Mouse (Mus musculus) forebrain, embryonic 13.5 days (tissue): ENCODE measurements around the gene Dusp19. TPM values are rescaled to one million over a fixed set of nuclear protein-coding genes. Genes with fewer than 3 reads are reported as not detected.
A peak's percentile ranks its signal among the peaks of the same experiment; 100 is the strongest.

ENCODE experiments used
- ATAC-seq: fragments of 200-750 bp; cut with Nextera tagmentation; 2 replicates; pipeline ENCODE4 v1.8.0; 2017
- H3K27ac ChIP-seq: fragments of 300-500 bp; sonication (generic); 2 replicates; pipeline ENCODE4 v1.5.1; 2015; ENCODE audit warnings: inconsistent platforms, mild to moderate bottlenecking, moderate library complexity
- H3K27me3 ChIP-seq: fragments of 300-500 bp; sonication (generic); 2 replicates; pipeline ENCODE4 v1.6.1; 2015; ENCODE audit warnings: mild to moderate bottlenecking, inconsistent platforms
- H3K36me3 ChIP-seq: fragments of 300-500 bp; sonication (generic); 2 replicates; pipeline ENCODE4 v1.6.1; 2015; ENCODE audit warnings: mild to moderate bottlenecking, inconsistent platforms; ENCODE audit not compliant: poor library complexity, severe bottlenecking
- H3K4me1 ChIP-seq: fragments of 300-500 bp; sonication (generic); 2 replicates; pipeline ENCODE4 v1.6.1; 2015; ENCODE audit warnings: inconsistent platforms
- H3K4me2 ChIP-seq: fragments of 300-500 bp; sonication (generic); 2 replicates; pipeline ENCODE4 v1.6.1; 2015; ENCODE audit warnings: inconsistent platforms, mild to moderate bottlenecking, moderate library complexity
- H3K4me3 ChIP-seq: fragments of 300-500 bp; sonication (generic); 2 replicates; pipeline ENCODE4 v1.5.1; 2015; ENCODE audit warnings: mild to moderate bottlenecking, inconsistent platforms
- H3K9ac ChIP-seq: fragments of 300-500 bp; sonication (generic); 2 replicates; pipeline ENCODE4 v1.6.1; 2015; ENCODE audit warnings: mild to moderate bottlenecking, inconsistent platforms
- H3K9me3 ChIP-seq: fragments of 300-500 bp; sonication (generic); replicated peaks from 2 replicates; pipeline ENCODE4 v1.6.1; 2016; ENCODE audit warnings: inconsistent platforms
- WGBS: fragments of 180-500 bp; shearing (Covaris S2); methylation state at CpG from one replicate; pipeline ENCODE4 v1.1.7; 2015; 5-methylcytosine and 5-hydroxymethylcytosine counted together
- polyA plus RNA-seq: library from polyadenylated mRNA; unstranded; fragments of >200 nt; fragmentation: Nextera tagmentation; extraction: Ambion mirVana; gene quantifications from 2 replicates; pipeline ENCODE4 v1.2.1, GENCODE M21; 2015

The Dusp19 gene
- polyA plus RNA-seq, result 16.5 TPM in 2 replicates

DNA sequence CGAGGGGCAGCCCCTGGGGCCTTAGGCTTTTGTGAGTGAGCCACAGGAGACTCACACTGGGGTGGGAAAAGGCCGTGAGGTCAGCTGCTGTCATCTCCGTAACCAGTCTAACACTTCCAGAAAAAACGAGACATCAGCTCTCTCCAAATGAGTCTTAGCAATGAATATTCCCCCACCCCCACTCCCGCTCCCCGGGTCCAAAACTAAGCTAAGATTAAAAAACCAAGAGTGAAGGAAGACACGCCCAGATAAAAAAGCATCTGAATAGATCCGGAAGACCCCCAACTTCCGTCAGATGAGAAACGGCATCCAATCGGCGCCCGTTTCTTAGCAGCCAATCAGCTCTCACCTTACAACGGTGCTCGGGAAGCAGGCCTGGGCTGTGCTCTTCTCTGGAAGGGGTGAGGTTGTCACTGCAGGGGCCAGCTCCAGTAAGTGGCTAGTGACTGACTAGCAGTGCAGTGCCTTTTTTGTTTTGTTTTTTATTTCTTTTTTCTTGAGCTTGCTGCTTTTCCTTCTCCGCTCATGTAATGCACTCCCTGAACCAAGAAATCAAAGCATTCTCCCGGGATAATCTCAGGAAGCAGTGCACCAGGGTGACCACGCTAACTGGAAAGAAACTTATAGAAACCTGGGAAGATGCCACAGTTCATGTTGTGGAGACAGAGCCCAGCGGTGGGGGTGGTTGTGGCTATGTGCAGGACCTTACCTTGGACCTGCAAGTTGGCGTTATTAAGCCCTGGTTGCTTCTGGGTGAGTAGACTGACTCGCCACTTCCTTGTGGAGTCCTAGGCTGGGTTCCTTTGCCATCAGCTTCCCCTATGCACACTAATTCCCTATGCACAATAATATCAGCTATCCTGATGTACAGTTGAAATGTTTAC lies at the start of gene Dusp19, which contains the start of gene Nup35:
Dusp19 (plus strand) TSS at position 192 of the 884 bp plus-strand sequence.
Nup35 (plus strand) TSS at position 383 of the 884 bp plus-strand sequence.
- Histone ChIP-seq H3K4me1 (peaks cover 19% of the 10 kb centered on the region), H3K27me3 (no peaks in the 10 kb centered on the region), H3K9me3 (no peaks in the 10 kb centered on the region), H3K9ac (peak within 1 kb of the TSS; percentile 71), H3K36me3 (no peaks in the 10 kb centered on the region), H3K4me2 (peak within 1 kb of the TSS; percentile 82), H3K4me3 (peak within 1 kb of the TSS; percentile 56), H3K27ac (peak within 1 kb of the TSS; percentile 59)
- 2% methylated on average over 21 of the region's 21 CpGs for WGBS
- peak; percentile 100 for ATAC-seq

DNA sequence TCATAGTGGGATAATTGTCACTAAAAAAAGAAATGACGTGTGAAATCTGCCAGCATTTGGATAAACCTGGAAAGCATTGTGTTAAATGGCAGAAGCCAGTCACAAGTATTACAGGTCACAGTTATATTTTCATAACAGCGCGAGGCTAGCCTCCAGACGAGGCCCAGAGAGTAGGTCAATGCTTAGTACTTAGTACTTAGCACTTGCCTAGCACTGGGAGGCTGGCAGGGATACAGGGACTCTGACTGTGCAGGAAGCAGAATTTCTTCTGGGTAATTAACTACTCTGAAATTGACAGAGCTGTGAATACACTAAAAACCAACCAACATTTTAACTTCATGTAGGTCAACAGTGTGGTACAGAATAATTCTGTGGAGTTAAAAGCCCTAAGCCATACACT lies 49.4 kb upstream of the Dusp19 start:
- H3K9me3 ChIP-seq, result no peaks in the 10 kb centered on the region
- H3K27me3 ChIP-seq, result no peaks in the 10 kb centered on the region
- no peak for ATAC-seq
- no peaks in the 10 kb centered on the region for H3K36me3 ChIP-seq
- no peak overlapping the region for H3K4me3 ChIP-seq
- WGBS, result 88% methylated on average over 4 of the region's 4 CpGs
- no peak overlapping the region for H3K4me2 ChIP-seq
- no peak overlapping the region for H3K9ac ChIP-seq
- no peak overlapping the region for H3K27ac ChIP-seq
- H3K4me1 ChIP-seq, result peaks cover 2% of the 10 kb centered on the region; the same call in 1 of the 2 replicates

DNA sequence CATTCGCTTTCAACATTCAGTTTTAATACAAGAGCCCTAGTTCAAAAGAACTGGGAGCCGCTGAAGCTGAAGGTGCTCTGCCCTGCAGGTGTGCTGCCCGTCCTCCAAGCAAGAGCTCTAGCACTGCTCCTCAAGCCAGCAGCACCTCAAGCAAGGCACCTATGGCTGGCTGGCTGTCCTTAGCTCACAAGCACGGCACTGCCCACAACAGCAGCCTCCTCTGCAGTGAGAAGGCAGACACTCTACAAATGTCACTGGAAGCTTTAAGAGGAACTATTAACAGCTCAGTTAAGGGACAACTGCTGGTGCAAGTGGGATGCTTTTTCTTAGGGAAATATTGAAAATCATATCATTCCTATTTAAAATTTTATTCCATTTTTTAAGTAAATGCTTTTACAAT lies 46.2 kb upstream of the Dusp19 start:
- Histone ChIP-seq H3K4me3 (no peak overlapping the region), H3K27me3 (no peaks in the 10 kb centered on the region), H3K4me2 (no peak overlapping the region), H3K9me3 (no peaks in the 10 kb centered on the region), H3K4me1 (no peaks in the 10 kb centered on the region), H3K27ac (no peak overlapping the region), H3K9ac (no peak overlapping the region), H3K36me3 (no peaks in the 10 kb centered on the region)
- WGBS, result 70% methylated on average over 4 of the region's 4 CpGs
- no peak for ATAC-seq

DNA sequence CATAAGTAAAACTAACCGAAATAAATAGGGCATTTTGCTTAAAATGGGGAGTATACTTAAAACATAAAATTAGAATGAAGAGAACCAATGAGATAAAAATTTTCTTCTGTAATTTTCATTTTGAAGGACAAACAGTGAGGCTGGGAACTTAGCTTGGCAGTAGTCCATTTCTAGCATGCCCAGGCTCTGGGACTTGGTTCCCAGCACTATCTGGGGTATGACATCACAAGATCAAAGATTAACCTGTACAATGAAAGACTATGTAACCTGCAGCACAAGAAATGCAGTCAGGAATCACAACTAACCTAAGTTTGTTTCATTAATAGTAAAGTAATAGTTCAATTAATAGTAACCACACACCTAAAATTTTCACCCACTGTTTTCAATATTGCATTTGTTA lies 39.6 kb upstream of the Dusp19 start:
- Histone ChIP-seq H3K4me2 (no peak overlapping the region), H3K36me3 (no peaks in the 10 kb centered on the region), H3K4me3 (no peak overlapping the region), H3K4me1 (peaks cover 19% of the 10 kb centered on the region), H3K27me3 (no peaks in the 10 kb centered on the region), H3K9ac (no peak overlapping the region), H3K27ac (no peak overlapping the region), H3K9me3 (no peaks in the 10 kb centered on the region)
- no peak for ATAC-seq
- 98% methylated on average over 1 of the region's 1 CpGs for WGBS

DNA sequence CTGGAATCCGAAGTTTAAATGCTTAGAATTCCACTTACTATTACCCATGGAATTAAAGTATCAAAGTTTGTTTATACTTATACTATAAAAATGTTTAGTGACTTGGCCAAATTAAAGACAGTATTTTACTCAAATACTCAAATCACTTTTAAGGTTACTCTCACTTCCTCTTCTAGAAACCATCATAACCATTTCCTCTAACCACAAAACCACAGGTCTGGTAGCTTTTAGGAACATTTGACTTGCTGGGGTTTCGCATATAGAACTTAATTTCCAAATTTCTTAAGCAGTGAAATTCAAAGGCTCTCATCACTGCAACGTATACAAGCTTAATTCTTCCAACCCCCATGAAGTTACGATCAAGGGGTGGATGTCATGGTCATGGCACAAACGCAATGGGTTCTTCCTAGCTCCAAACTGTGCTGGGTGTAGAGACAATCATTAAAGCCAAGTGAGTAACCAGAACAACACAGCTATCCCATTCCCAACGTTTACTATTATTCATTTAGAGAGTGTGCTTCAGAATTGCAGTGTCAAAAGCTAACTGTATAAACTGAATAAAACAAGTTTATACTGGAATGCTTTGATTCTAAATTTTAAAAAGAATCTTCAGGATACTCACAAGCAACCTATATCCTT lies 37.5 kb upstream of the Dusp19 start:
- Histone ChIP-seq H3K36me3 (no peaks in the 10 kb centered on the region), H3K4me1 (peaks cover 19% of the 10 kb centered on the region), H3K4me2 (peak overlapping the region; percentile 76), H3K27me3 (no peaks in the 10 kb centered on the region), H3K9me3 (no peaks in the 10 kb centered on the region), H3K9ac (peak overlapping the region; percentile 55; the same call in 1 of the 2 replicates), H3K4me3 (peak overlapping the region; percentile 89), H3K27ac (no peak overlapping the region)
- 53% methylated on average over 6 of the region's 6 CpGs for WGBS
- no peak for ATAC-seq

DNA sequence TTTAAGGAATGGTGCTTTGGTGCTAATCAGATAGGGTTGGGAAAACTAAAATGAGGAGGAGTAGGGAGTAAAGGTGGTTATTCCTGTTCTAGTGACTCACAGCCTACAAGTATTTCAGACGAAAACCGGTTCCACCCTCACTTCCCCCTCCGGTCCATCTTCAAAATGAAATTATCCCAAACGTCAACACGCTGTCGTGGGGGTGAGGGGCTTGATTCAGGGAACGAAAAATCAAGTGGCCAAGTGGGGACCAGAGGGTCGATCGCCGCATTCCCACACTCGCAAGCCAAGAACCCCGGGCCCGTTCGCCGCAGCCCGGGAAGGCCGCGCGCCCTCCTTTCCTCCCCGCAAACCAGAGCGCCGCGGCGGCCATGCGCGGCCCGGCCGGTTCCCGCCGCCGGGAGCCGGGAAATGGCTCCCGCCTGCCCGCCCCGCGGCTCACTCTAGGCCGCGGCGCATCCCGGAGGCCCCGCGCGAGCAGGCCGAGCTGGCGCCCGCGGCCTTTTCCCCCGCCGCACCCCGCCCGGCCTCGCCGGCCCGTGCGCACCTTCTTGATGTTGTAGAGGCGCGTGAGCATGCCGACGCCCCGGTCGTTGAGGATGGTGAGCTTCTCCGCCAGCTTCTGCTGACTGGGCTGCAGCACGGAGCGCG lies 36.4 kb upstream of the Dusp19 start:
- H3K27ac ChIP-seq, result peak overlapping the region; percentile 97
- H3K9me3 ChIP-seq, result no peaks in the 10 kb centered on the region
- no peaks in the 10 kb centered on the region for H3K36me3 ChIP-seq
- H3K27me3 ChIP-seq, result no peaks in the 10 kb centered on the region
- H3K4me1 ChIP-seq, result peaks cover 19% of the 10 kb centered on the region
- peak; percentile 73 for ATAC-seq
- under 1% methylated on average over 53 of the region's 65 CpGs for WGBS
- peak overlapping the region; percentile 76 for H3K4me2 ChIP-seq
- peak overlapping the region; percentile 89 for H3K4me3 ChIP-seq
- peak overlapping the region; percentile 98 for H3K9ac ChIP-seq

DNA sequence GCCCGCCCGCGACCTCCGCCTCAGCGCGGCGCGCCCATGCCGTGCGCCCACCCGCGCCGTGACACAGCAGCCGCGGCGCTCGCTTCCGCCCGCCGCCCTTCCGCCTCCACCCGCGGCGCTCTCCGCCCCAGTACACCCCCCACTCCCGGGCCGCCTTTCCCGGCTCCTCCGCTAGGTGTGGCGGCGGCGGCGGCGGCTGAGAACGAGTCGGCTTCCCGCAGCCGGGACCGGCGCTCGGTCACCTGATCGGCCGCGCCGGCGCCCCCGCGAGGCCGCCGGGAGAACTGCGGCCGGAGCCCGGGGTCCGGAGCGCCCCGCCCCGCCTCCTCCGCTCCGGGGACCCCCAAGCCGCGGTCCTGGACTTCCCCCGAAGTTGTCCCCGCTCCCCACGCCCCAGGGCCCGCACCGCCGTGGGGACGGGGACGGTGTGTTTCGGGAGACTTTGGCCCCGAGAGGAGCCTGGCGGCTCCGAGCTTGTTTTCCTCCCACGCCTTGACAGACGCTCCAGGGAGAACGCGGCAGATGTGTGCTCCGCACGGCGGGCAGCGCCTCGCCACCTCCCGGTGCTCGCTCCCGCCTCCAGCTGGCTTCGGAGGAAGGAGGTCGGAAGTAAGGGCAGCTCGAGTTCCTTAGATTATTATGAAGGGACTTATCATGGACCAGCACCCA lies 35.7 kb upstream of the Dusp19 start, which contains the start of gene Nckap1:
Nckap1 (minus strand) TSS at position 338 of the 669 bp plus-strand sequence.
- under 1% methylated on average over 78 of the region's 88 CpGs for WGBS
- peak; percentile 96 for ATAC-seq
- H3K27me3 ChIP-seq, result no peaks in the 10 kb centered on the region

DNA sequence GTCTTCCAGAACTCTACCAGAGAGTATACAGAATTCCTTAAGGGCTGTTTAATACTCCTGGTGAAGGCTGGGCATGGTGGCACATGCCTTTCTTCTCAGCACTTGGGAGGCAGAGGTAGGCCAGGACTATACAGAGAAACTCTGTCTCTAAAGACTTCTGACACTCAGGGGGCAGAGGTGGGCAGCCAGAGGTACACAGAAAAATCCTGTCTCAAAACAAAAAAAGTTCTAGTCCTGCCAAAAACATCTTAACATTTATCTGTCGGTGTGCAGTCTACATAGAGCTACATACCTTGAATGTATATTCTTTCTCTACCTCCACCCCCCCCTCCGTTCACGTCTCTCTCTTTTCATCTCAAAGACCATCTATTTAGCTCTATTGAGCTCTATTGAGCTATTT lies 34.5 kb upstream of the Dusp19 start:
- 45% methylated on average over 3 of the region's 3 CpGs for WGBS
- no peak for ATAC-seq
- H3K9me3 ChIP-seq, result no peaks in the 10 kb centered on the region

More for the DNA sequence above, 35.7 kb upstream of the Dusp19 start, which contains the start of gene Nckap1:
- Histone ChIP-seq H3K4me3 (peak within 1 kb of the TSS; percentile 89), H3K9me3 (no peaks in the 10 kb centered on the region), H3K27ac (peak within 1 kb of the TSS; percentile 97), H3K36me3 (no peaks in the 10 kb centered on the region), H3K4me1 (peaks cover 19% of the 10 kb centered on the region), H3K9ac (peak within 1 kb of the TSS; percentile 98), H3K4me2 (peak within 1 kb of the TSS; percentile 76)

DNA sequence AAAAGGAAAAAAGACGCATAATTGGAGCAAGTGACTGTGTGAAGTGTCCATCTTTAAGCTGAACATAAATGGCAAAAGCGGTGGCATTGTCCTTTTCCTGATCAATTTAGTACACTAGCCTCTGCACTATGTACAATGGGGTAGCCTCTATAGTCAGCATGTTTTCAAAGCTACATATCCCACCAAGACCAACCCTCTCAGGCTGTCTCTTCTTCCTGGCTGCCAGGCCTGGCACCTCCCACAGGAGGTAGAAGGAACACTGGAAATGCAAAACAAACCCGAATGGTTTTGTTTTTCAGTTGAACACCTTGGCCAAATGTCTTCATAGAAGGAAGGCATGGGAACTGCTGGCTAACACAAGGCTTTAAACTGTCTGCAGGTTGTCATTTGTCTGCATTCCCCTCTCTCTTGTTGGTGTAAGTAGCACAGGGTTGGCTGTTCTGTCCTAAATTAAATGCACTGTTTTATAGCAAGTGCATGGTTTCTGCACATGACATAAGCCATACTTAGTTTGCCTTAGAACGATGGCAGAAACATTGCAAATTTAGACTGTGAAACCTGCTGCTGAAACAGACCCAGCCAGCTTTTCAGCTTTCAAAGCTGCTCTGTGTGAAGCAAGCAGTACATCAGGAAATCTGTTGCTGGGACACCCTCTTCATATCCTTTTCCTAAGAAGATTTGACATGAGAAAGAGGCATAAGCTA lies 22.5 kb upstream of the Dusp19 start:
- H3K27ac ChIP-seq, result no peak overlapping the region
- no peak overlapping the region for H3K4me2 ChIP-seq
- no peak overlapping the region for H3K9ac ChIP-seq
- WGBS, result 81% methylated on average over 4 of the region's 4 CpGs
- no peaks in the 10 kb centered on the region for H3K9me3 ChIP-seq
- no peaks in the 10 kb centered on the region for H3K27me3 ChIP-seq
- H3K4me1 ChIP-seq, result no peaks in the 10 kb centered on the region
- H3K4me3 ChIP-seq, result no peak overlapping the region
- ATAC-seq, result peak; percentile 51; the same call in 1 of the 2 replicates
- H3K36me3 ChIP-seq, result no peaks in the 10 kb centered on the region

More for the DNA sequence above, 34.5 kb upstream of the Dusp19 start:
- no peak overlapping the region for H3K4me3 ChIP-seq
- no peaks in the 10 kb centered on the region for H3K27me3 ChIP-seq
- no peak overlapping the region for H3K9ac ChIP-seq
- no peak overlapping the region for H3K27ac ChIP-seq
- no peak overlapping the region for H3K4me2 ChIP-seq
- peaks cover 19% of the 10 kb centered on the region for H3K4me1 ChIP-seq
- H3K36me3 ChIP-seq, result no peaks in the 10 kb centered on the region

DNA sequence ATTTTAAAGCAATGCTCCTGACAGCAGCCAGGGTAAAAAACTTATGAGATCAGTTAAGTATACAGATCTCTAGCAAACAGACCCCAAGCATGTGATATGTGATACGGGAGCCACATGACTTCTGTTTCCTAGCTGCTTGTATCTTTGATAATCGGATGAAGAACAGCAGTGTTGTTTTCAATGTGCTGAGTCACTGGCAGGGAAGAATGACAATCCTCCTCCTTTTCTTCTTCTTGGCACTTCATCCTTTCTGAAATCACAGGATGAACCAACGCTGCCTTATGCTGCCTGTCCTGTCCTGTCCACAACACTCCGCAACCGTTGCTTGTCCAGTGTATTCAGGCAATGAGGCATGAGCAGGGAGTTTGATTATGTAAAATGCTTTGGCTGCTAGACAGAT lies 19.9 kb upstream of the Dusp19 start:
- Histone ChIP-seq H3K27ac (no peak overlapping the region), H3K4me2 (no peak overlapping the region), H3K4me1 (no peaks in the 10 kb centered on the region), H3K4me3 (no peak overlapping the region), H3K36me3 (no peaks in the 10 kb centered on the region), H3K9ac (no peak overlapping the region), H3K27me3 (no peaks in the 10 kb centered on the region), H3K9me3 (no peaks in the 10 kb centered on the region)
- WGBS, result 81% methylated on average over 5 of the region's 5 CpGs
- ATAC-seq, result no peak

DNA sequence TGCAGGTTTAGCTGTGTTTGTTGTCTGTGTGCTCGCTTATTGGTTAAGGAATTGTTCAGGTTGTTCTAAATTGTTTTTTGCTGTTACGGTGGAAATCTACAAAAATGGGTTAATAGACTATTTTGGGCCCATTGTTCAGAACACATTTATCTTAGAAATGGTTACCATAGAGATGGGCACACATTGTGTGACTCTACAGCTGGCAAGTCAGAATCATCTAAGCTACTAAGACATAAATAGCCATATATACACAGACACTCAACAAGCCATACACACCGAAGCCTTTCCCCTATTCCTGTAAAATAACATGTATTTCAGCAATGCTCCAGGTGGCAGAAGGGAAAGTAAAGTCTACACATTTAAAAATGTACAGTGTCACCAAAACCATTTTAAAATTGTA lies 17.0 kb upstream of the Dusp19 start:
- Histone ChIP-seq H3K4me2 (no peak overlapping the region), H3K9ac (no peak overlapping the region), H3K4me3 (no peak overlapping the region), H3K4me1 (no peaks in the 10 kb centered on the region), H3K9me3 (no peaks in the 10 kb centered on the region), H3K27ac (no peak overlapping the region), H3K36me3 (no peaks in the 10 kb centered on the region), H3K27me3 (no peaks in the 10 kb centered on the region)
- WGBS, result 90% methylated on average over 3 of the region's 3 CpGs
- ATAC-seq, result no peak
